Mouse (Mus musculus) limb, embryonic 11.5 days (tissue): ENCODE measurements at regions not wholly inside any gene's neighbourhood (a gene's known extent, or its start where the extent isn't known, plus 50 kb on each side); places are given as distances from the start of the nearest gene placed in this dataset.

Source experiments
- ATAC-seq: fragments of 200-750 bp; cut with Nextera tagmentation; 2 replicates; pipeline ENCODE4 v1.8.0; 2017; ENCODE audit warnings: low read depth; ENCODE audit not compliant: insufficient number of reproducible peaks, low FRiP score, low TSS enrichment
- DNase-seq: peaks from one replicate; pipeline ENCODE4 v3.0.0-alpha.2; 2015; ENCODE audit warnings: low spot score
- H3K27ac ChIP-seq: fragments of 300-500 bp; sonication (generic); replicated peaks from 2 replicates; pipeline ENCODE4 v1.5.1; 2014; ENCODE audit warnings: low read depth, mild to moderate bottlenecking, low read length
- H3K27me3 ChIP-seq: fragments of 300-500 bp; sonication (generic); 2 replicates; pipeline ENCODE4 v1.6.1; 2014; ENCODE audit warnings: mild to moderate bottlenecking, low read length, mixed read lengths; ENCODE audit not compliant: control insufficient read depth, insufficient read depth
- H3K36me3 ChIP-seq: fragments of 300-500 bp; sonication (generic); 2 replicates; pipeline ENCODE4 v1.6.1; 2014; ENCODE audit warnings: mild to moderate bottlenecking, low read length, moderate library complexity, mixed read lengths; ENCODE audit not compliant: control insufficient read depth, insufficient read depth
- H3K4me1 ChIP-seq: fragments of 300-500 bp; sonication (generic); 2 replicates; pipeline ENCODE4 v1.6.1; 2014; ENCODE audit warnings: low read length, mixed read lengths; ENCODE audit not compliant: control insufficient read depth, insufficient read depth
- H3K4me2 ChIP-seq: fragments of 300-500 bp; sonication (generic); 2 replicates; pipeline ENCODE4 v1.6.1; 2014; ENCODE audit warnings: low read depth, mild to moderate bottlenecking, moderate library complexity; ENCODE audit not compliant: severe bottlenecking
- H3K4me3 ChIP-seq: fragments of 300-500 bp; sonication (generic); 2 replicates; pipeline ENCODE4 v1.5.1; 2014; ENCODE audit warnings: low read depth, low read length
- H3K9ac ChIP-seq: fragments of 300-500 bp; sonication (generic); 2 replicates; pipeline ENCODE4 v1.6.1; 2014; ENCODE audit warnings: mild to moderate bottlenecking, low read length
- H3K9me3 ChIP-seq: fragments of 300-500 bp; sonication (generic); 2 replicates; pipeline ENCODE4 v1.6.1; 2016; ENCODE audit warnings: low read length; ENCODE audit not compliant: control insufficient read depth
- WGBS: fragments of 180-500 bp; shearing (Covaris S2); extraction: QIAGEN DNeasy Blood & Tissue Kit; methylation state at CpG from one replicate; pipeline ENCODE4 v1.1.7; 2014; 5-methylcytosine and 5-hydroxymethylcytosine counted together

GRCm38 (mm10) chr8:102845362-102845761, 59.9 kb upstream of the Cdh11 start:
- Histone ChIP-seq H3K9me3 (no peaks in the 10 kb centered on the region), H3K9ac (no peak overlapping the region), H3K27ac (no peak overlapping the region), H3K4me1 (no peaks in the 10 kb centered on the region), H3K4me2 (no peak overlapping the region), H3K36me3 (no peaks in the 10 kb centered on the region), H3K27me3 (no peaks in the 10 kb centered on the region), H3K4me3 (no peak overlapping the region)
- no peak for ATAC-seq
- DNase-seq: no peak

- H3K4me1 ChIP-seq: no peaks in the 10 kb centered on the region; the same call in 1 of the 2 replicates
- no peak for ATAC-seq
- WGBS: 77% methylated on average over 1 of the region's 1 CpGs
- H3K9me3 ChIP-seq: no peaks in the 10 kb centered on the region
- H3K27ac ChIP-seq: no peak overlapping the region
- H3K4me3 ChIP-seq: no peak overlapping the region
- H3K9ac ChIP-seq: no peak overlapping the region
- H3K27me3 ChIP-seq: no peaks in the 10 kb centered on the region
- H3K36me3 ChIP-seq: no peaks in the 10 kb centered on the region
- no peak for DNase-seq
- no peak overlapping the region for H3K4me2 ChIP-seq
Measured at GRCm38 (mm10) chr8:102860021-102860420, 74.6 kb upstream of the Cdh11 start.

GRCm38 (mm10) chr8:102899525-102899924, 114.1 kb upstream of the Cdh11 start:
- ATAC-seq: no peak
- Histone ChIP-seq H3K4me1 (peaks cover 6% of the 10 kb centered on the region), H3K9ac (no peak overlapping the region), H3K4me3 (no peak overlapping the region), H3K27me3 (no peaks in the 10 kb centered on the region), H3K36me3 (no peaks in the 10 kb centered on the region), H3K9me3 (no peaks in the 10 kb centered on the region), H3K4me2 (no peak overlapping the region), H3K27ac (no peak overlapping the region)
- 86% methylated on average over 2 of the region's 2 CpGs for whole genome bisulfite sequencing
- no peak for DNase-seq

- ATAC-seq: peak; percentile 78
Measured at GRCm38 (mm10) chr8:102900662-102901061, 115.2 kb upstream of the Cdh11 start.

DNA sequence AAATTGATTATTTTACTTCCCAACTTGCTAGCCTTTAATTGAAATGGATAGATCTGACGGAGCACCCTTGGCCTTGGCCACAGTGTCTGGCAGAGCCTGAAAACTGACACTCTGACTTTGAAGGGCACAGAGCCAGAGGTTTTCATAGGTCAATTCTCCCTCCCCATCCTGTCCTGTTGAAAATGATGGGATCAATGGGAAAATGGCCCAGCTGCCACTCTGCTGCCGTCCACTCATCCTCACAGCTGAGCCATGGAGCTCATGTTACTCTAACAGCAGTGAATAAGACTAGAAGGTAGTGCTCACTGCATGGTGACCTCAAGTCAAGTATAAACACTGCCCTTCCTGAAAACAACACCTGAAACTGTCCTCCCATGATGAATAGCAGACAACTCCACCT, 122.0 kb upstream of the Cdh11 start:
- 48% methylated on average over 2 of the region's 2 CpGs for WGBS
- Histone ChIP-seq H3K9me3 (no peaks in the 10 kb centered on the region), H3K27ac (no peak overlapping the region), H3K4me1 (no peaks in the 10 kb centered on the region), H3K4me3 (no peak overlapping the region), H3K4me2 (no peak overlapping the region), H3K9ac (no peak overlapping the region), H3K36me3 (no peaks in the 10 kb centered on the region), H3K27me3 (no peaks in the 10 kb centered on the region)
- DNase-seq (no peak), ATAC-seq (no peak)

More at GRCm38 (mm10) chr8:102900662-102901061, 115.2 kb upstream of the Cdh11 start:
- peaks cover 6% of the 10 kb centered on the region for H3K4me1 ChIP-seq
- no peak overlapping the region for H3K4me3 ChIP-seq
- no peaks in the 10 kb centered on the region for H3K36me3 ChIP-seq
- H3K4me2 ChIP-seq: no peak overlapping the region
- DNase-seq: peak; percentile 63
- H3K27ac ChIP-seq: no peak overlapping the region
- 15% methylated on average over 5 of the region's 5 CpGs for WGBS
- H3K9ac ChIP-seq: no peak overlapping the region
- no peaks in the 10 kb centered on the region for H3K27me3 ChIP-seq
- H3K9me3 ChIP-seq: no peaks in the 10 kb centered on the region

DNA sequence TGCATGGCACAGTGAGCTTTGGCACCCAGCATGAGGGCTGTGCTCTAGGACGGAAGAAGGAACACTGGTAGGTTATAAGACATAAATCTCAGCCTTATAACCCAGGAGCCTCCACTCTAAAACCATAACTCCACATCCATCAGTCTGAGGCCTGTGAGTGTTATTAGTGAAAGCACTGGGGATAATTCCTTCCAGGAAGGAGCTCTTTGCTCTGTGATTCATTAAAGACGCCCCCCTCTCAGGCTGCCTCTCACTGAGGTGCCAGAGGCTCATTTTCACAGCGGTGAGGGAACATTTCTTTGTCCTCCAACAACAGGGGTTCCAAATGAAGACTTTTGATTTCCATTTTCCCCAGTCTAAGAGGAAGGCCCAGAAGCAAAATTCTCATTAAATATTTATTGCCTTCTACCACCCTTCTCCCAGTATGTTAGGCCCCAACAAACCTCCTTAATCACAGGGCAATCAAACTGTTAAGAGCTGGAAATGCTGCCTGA, 145.9 kb upstream of the Cdh11 start:
- ATAC-seq: peak; percentile 68
- H3K4me2 ChIP-seq: no peak overlapping the region
- peak; percentile 64 for DNase-seq
- H3K9me3 ChIP-seq: no peaks in the 10 kb centered on the region
- H3K27ac ChIP-seq: peak overlapping the region; percentile 64; the same call in 1 of the 2 replicates
- H3K4me3 ChIP-seq: no peak overlapping the region
- peaks cover 6% of the 10 kb centered on the region; the same call in 1 of the 2 replicates for H3K4me1 ChIP-seq
- H3K27me3 ChIP-seq: no peaks in the 10 kb centered on the region
- WGBS: 7% methylated on average over 3 of the region's 3 CpGs
- no peak overlapping the region for H3K9ac ChIP-seq
- no peaks in the 10 kb centered on the region for H3K36me3 ChIP-seq

GRCm38 (mm10) chr8:102938771-102939170, 153.3 kb upstream of the Cdh11 start:
- Histone ChIP-seq H3K9me3 (no peaks in the 10 kb centered on the region), H3K4me3 (no peak overlapping the region), H3K27me3 (no peaks in the 10 kb centered on the region), H3K4me1 (no peaks in the 10 kb centered on the region), H3K36me3 (no peaks in the 10 kb centered on the region), H3K27ac (no peak overlapping the region), H3K9ac (no peak overlapping the region), H3K4me2 (no peak overlapping the region)
- 88% methylated on average over 2 of the region's 2 CpGs for WGBS
- ATAC-seq (no peak), DNase-seq (no peak)

- WGBS: 89% methylated on average over 5 of the region's 5 CpGs
Measured at GRCm38 (mm10) chr8:102945546-102945945, 160.1 kb upstream of the Cdh11 start.

GRCm38 (mm10) chr8:102978161-102978581, 192.7 kb upstream of the Cdh11 start:
- DNase-seq: peak; percentile 66
- Histone ChIP-seq H3K27me3 (no peaks in the 10 kb centered on the region), H3K4me3 (no peak overlapping the region), H3K36me3 (no peaks in the 10 kb centered on the region), H3K4me1 (peaks cover 19% of the 10 kb centered on the region), H3K9ac (no peak overlapping the region), H3K9me3 (no peaks in the 10 kb centered on the region), H3K27ac (0 out of 2 replicates have a peak overlapping the region, but pooled peaks have one; percentile 14), H3K4me2 (no peak overlapping the region)
- WGBS: 13% methylated on average over 7 of the region's 7 CpGs
- 0 out of 2 replicates have a peak, but pooled peaks have one; percentile 32 for ATAC-seq

More at GRCm38 (mm10) chr8:102945546-102945945, 160.1 kb upstream of the Cdh11 start:
- Histone ChIP-seq H3K4me2 (no peak overlapping the region), H3K9ac (no peak overlapping the region), H3K9me3 (no peaks in the 10 kb centered on the region), H3K27ac (no peak overlapping the region), H3K36me3 (no peaks in the 10 kb centered on the region), H3K4me1 (no peaks in the 10 kb centered on the region), H3K27me3 (no peaks in the 10 kb centered on the region), H3K4me3 (no peak overlapping the region)
- no peak for ATAC-seq
- no peak for DNase-seq
